18 mouse cellular contexts compared by ENCODE assay signal in genomic region chr16:96599401-96600060, GRCm38 (mm10).
"Had no signal": no experiment of that assay in that cellular context is flagged by ENCODE, and none has a peak within 500 bp of the region (broad histone marks: within the 10 kb centered on the region; RNA-seq: fewer than 3 reads in every experiment).

No protein-coding gene starts in this region.

- H3K27ac ChIP-seq: kidney, postnatal 0 days; limb, embryonic 13.5 days; liver, embryonic 14.5 days; midbrain, embryonic 10.5 days; neural tube, embryonic 12.5 days; stomach, embryonic 15.5 days had no signal

- H3K4me2 ChIP-seq: limb, embryonic 13.5 days; neural tube, embryonic 12.5 days; stomach, embryonic 15.5 days had no signal

- H3K9ac ChIP-seq: limb, embryonic 13.5 days; liver, embryonic 14.5 days; neural tube, embryonic 12.5 days; stomach, embryonic 15.5 days had no signal

- H3K36me3 ChIP-seq: limb, embryonic 13.5 days; midbrain, embryonic 10.5 days; neural tube, embryonic 12.5 days; stomach, embryonic 15.5 days had no signal

- H3K9me3 ChIP-seq: limb, embryonic 13.5 days; midbrain, embryonic 10.5 days; neural tube, embryonic 12.5 days; stomach, embryonic 15.5 days had no signal

- DNase-seq: kidney, adult 9 months; kidney, postnatal 36 days; layer of hippocampus, adult 9-11 months; left cerebral cortex, postnatal 4 days; lung, adult 2 months; lung, postnatal 36 days; midbrain, embryonic 14.5 days; retina, postnatal 1 day; right cerebral cortex, postnatal 4 days; spleen, adult 18-20 months; thymus, adult 2 months; thymus, postnatal 25 days had no signal

- H3K4me3 ChIP-seq: limb, embryonic 13.5 days; midbrain, embryonic 10.5 days; neural tube, embryonic 12.5 days; stomach, embryonic 15.5 days had no signal

- H3K4me1 ChIP-seq: limb, embryonic 13.5 days; midbrain, embryonic 10.5 days; neural tube, embryonic 12.5 days; stomach, embryonic 15.5 days had no signal

- H3K27me3 ChIP-seq: limb, embryonic 13.5 days; neural tube, embryonic 12.5 days; stomach, embryonic 15.5 days had no signal
